Mouse (Mus musculus) ES-Bruce4 (cell line): ENCODE measurements around the gene Arhgef40.

ENCODE experiments used
- CTCF ChIP-seq: IDR thresholded peaks from one replicate; pipeline ENCODE4 v1.8.1; 2011; ENCODE audit warnings: low read depth, low read length
- EP300 ChIP-seq: IDR thresholded peaks from 2 replicates; pipeline ENCODE4 v1.6.1; 2011; ENCODE audit warnings: low read depth, low read length; ENCODE audit not compliant: insufficient read depth
- POLR2A ChIP-seq: IDR thresholded peaks from one replicate; pipeline ENCODE4 v1.8.1; 2011; ENCODE audit warnings: low read length; ENCODE audit not compliant: insufficient read depth

DNA sequence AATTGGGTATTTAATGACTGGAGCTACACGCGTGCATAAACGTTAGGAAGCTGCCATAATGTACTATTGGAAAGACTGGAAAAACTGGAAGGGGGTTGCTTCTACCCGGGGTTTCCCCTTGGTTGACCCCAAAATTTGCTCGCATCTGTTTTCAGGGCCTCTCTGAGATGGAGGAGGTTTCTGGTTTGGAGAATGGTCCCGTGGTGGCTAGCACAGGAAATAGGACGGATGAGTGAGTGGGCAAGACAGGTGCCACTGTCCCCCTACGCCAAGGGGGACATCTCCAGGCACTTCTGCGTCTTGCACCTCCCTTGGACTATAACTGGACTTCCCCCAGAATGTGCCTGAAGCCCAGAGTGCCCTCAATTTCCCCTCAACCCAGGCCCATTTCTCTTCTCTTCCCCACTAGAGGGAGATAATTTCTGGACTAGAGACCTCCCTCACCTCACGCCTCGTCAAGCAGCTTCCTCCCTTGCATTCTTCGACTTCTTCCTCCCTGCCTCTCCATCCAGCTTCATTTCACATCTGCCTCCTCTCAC, 34.6 kb downstream of the Arhgef40 start:
- TF ChIP-seq CTCF (no peak), POLR2A (no peak), EP300 (no peak)
